9 mouse cellular contexts compared by ENCODE assay signal in the genomic region with DNA sequence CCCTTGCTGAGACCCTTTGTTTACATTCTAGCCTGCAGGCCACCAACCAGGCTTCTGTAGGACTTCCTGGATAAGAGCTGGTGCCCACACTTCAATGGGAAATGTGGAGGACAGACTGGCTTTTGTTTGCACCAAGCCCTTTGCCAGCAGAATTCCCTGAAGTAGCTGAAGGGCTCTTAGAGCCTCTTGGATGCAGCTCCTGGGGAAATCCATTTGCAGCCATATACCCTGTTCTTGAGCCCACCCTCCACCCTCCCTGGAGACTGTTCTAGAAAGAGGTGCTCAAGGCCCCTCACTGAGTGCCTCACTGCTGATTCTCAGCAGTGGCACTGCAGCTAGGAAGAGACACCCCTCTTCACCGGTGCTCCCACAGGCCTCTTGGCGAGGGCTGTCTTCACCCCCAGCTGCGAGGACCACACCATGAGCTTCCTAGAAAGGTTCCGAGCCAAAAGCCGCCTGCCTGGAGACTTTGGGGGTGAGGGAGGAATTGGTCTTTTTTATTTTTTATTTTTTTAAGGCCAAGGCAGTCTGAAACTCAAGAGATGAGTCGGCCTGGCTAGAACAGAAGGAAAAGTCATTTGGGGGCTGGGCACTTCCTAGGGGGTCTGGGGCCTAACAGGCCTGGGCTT. TPM values are rescaled to one million over a fixed set of nuclear protein-coding genes. Genes with fewer than 3 reads are reported as not detected.
A peak's percentile ranks its signal among the peaks of the same experiment; 100 is the strongest.
DNase-seq lines count a peak whose midpoint lies in the region; ATAC-seq lines count a peak whose summit lies in the region.
"Had no signal": no experiment of that assay in that cellular context is flagged by ENCODE, and none has a peak within 500 bp of the region (broad histone marks: within the 10 kb centered on the region; RNA-seq: fewer than 3 reads in every experiment).

No protein-coding gene starts in this region.

- 65% methylated on average over 6 of the region's 6 CpGs for WGBS in heart, embryonic 15.5 days
- 76% methylated on average over 6 of the region's 6 CpGs for WGBS in hindbrain, embryonic 12.5 days
- 23% methylated on average over 6 of the region's 6 CpGs for WGBS in lung, embryonic 15.5 days

- no peak overlapping the region for H3K4me2 ChIP-seq in heart, embryonic 15.5 days
- no peak overlapping the region for H3K4me2 ChIP-seq in hindbrain, embryonic 12.5 days (replicated peaks)
- no peak overlapping the region for H3K4me2 ChIP-seq in lung, embryonic 15.5 days

- H3K4me3 ChIP-seq in heart, embryonic 15.5 days: no peak overlapping the region
- H3K4me3 ChIP-seq in hindbrain, embryonic 12.5 days: no peak overlapping the region
- no peak overlapping the region for H3K4me3 ChIP-seq in lung, embryonic 15.5 days

- H3K9me3 ChIP-seq in heart, embryonic 15.5 days (replicated peaks): no peaks in the 10 kb centered on the region
- H3K9me3 ChIP-seq in hindbrain, embryonic 12.5 days (replicated peaks): no peaks in the 10 kb centered on the region
- no peaks in the 10 kb centered on the region for H3K9me3 ChIP-seq in lung, embryonic 15.5 days

- DNase-seq in heart, adult 18-20 months: no peak
- DNase-seq in NIH3T3 (ENCODE audit: low read depth): peak; percentile 71
- DNase-seq in adrenal gland, adult 18-20 months (ENCODE audit: low spot score in 2 of 2): no peak
- no peak for DNase-seq in layer of hippocampus, postnatal 10 days (ENCODE audit: low spot score in 2 of 2)
- no peak for DNase-seq in cerebellum, postnatal 14 days
- DNase-seq: adrenal gland, postnatal 25 days had no signal

- H3K27me3 ChIP-seq in heart, embryonic 15.5 days: no peaks in the 10 kb centered on the region
- H3K27me3 ChIP-seq in hindbrain, embryonic 12.5 days: no peaks in the 10 kb centered on the region
- no peaks in the 10 kb centered on the region for H3K27me3 ChIP-seq in lung, embryonic 15.5 days

- peak overlapping the region; percentile 37 for H3K27ac ChIP-seq in heart, embryonic 15.5 days
- H3K27ac ChIP-seq in hindbrain, embryonic 12.5 days: peak overlapping the region; percentile 35; the same call in 1 of the 2 replicates
- peak overlapping the region; percentile 96 for H3K27ac ChIP-seq in lung, embryonic 15.5 days

- no peak overlapping the region for H3K9ac ChIP-seq in heart, embryonic 15.5 days
- H3K9ac ChIP-seq in hindbrain, embryonic 12.5 days: no peak overlapping the region
- H3K9ac ChIP-seq in lung, embryonic 15.5 days: 0 out of 2 replicates have a peak overlapping the region, but pooled peaks have one; percentile 23

- no peak for ATAC-seq in heart, embryonic 15.5 days (replicated peaks; ENCODE audit: insufficient number of reproducible peaks, insufficient read depth, low FRiP score, low read depth)
- ATAC-seq in hindbrain, embryonic 12.5 days (ENCODE audit: low FRiP score): no peak
- ATAC-seq in lung, embryonic 15.5 days (ENCODE audit: borderline replicate concordance, extremely low read depth, low FRiP score, low TSS enrichment): peak; percentile 52; the same call in 1 of the 2 replicates

- peaks cover 36% of the 10 kb centered on the region for H3K4me1 ChIP-seq in heart, embryonic 15.5 days (replicated peaks)
- H3K4me1 ChIP-seq in hindbrain, embryonic 12.5 days: peaks cover 27% of the 10 kb centered on the region
- peaks cover 56% of the 10 kb centered on the region for H3K4me1 ChIP-seq in lung, embryonic 15.5 days

- H3K36me3 ChIP-seq in heart, embryonic 15.5 days: peaks cover 50% of the 10 kb centered on the region
- peaks cover 74% of the 10 kb centered on the region for H3K36me3 ChIP-seq in hindbrain, embryonic 12.5 days
- H3K36me3 ChIP-seq in lung, embryonic 15.5 days: peaks cover 48% of the 10 kb centered on the region

RNA-seq across cellular contexts. Expression of a gene that starts 14.8 kb away (rescaled TPM):
- polyA plus RNA-seq in heart, embryonic 15.5 days (2015; fragmentation: Nextera tagmentation; extraction: Ambion mirVana): 28.0 and 37.7 TPM in 2 replicates
- 1 to 10 TPM; 8.8 to 9.5 TPM for total RNA-seq in heart, adult 18-20 months (2021)
- polyA plus RNA-seq in hindbrain, embryonic 12.5 days (2016; fragmentation: Nextera tagmentation; extraction: Ambion mirVana): 35.4 and 40.0 TPM in 2 replicates
- 95.9 and 101 TPM in 2 replicates for polyA plus RNA-seq in lung, embryonic 15.5 days (2015; fragmentation: Nextera tagmentation; extraction: Ambion mirVana)
- 10 to 100 TPM; 13.3 to 13.8 TPM for total RNA-seq in adrenal gland, adult 18-20 months (2021)
- total RNA-seq in layer of hippocampus, postnatal 10 days (2021): 10 to 100 TPM in 1 of 2 experiments, 1 to 10 TPM in 1; 6.7 to 10.4 TPM

RNA-seq across cellular contexts. Expression of a gene that starts 29.0 kb away (rescaled TPM):
- polyA plus RNA-seq in heart, embryonic 15.5 days (2015; fragmentation: Nextera tagmentation; extraction: Ambion mirVana): 20.6 and 27.2 TPM in 2 replicates
- 10 to 100 TPM; 41.4 to 52.6 TPM for total RNA-seq in heart, adult 18-20 months (2021)
- 49.4 and 51.0 TPM in 2 replicates for polyA plus RNA-seq in hindbrain, embryonic 12.5 days (2016; fragmentation: Nextera tagmentation; extraction: Ambion mirVana)
- 37.8 and 40.7 TPM in 2 replicates for polyA plus RNA-seq in lung, embryonic 15.5 days (2015; fragmentation: Nextera tagmentation; extraction: Ambion mirVana)
- 10 to 100 TPM; 63.0 to 77.6 TPM for total RNA-seq in adrenal gland, adult 18-20 months (2021)
- total RNA-seq in layer of hippocampus, postnatal 10 days (2021): 10 to 100 TPM; 19.7 to 20.7 TPM

RNA-seq across cellular contexts. Expression of a gene that starts 30.5 kb away (rescaled TPM):
- 3.3 and 4.1 TPM in 2 replicates for polyA plus RNA-seq in heart, embryonic 15.5 days (2015; fragmentation: Nextera tagmentation; extraction: Ambion mirVana)
- total RNA-seq in heart, adult 18-20 months (2021): 1 to 10 TPM; 1.3 to 2.4 TPM
- 3.7 and 5.3 TPM in 2 replicates for polyA plus RNA-seq in hindbrain, embryonic 12.5 days (2016; fragmentation: Nextera tagmentation; extraction: Ambion mirVana)
- 7.2 and 9.4 TPM in 2 replicates for polyA plus RNA-seq in lung, embryonic 15.5 days (2015; fragmentation: Nextera tagmentation; extraction: Ambion mirVana)
- 1 to 10 TPM; 2.8 to 2.9 TPM for total RNA-seq in adrenal gland, adult 18-20 months (2021)
- total RNA-seq in layer of hippocampus, postnatal 10 days (2021): 1 to 10 TPM; 1.0 to 1.1 TPM

RNA-seq across cellular contexts. Expression of a gene that starts 36.3 kb away (rescaled TPM):
- 42.2 and 43.2 TPM in 2 replicates for polyA plus RNA-seq in heart, embryonic 15.5 days (2015; fragmentation: Nextera tagmentation; extraction: Ambion mirVana)
- 10 to 100 TPM; 13.3 to 15.3 TPM for total RNA-seq in heart, adult 18-20 months (2021)
- polyA plus RNA-seq in hindbrain, embryonic 12.5 days (2016; fragmentation: Nextera tagmentation; extraction: Ambion mirVana): 37.7 and 39.6 TPM in 2 replicates
- 50.3 and 54.1 TPM in 2 replicates for polyA plus RNA-seq in lung, embryonic 15.5 days (2015; fragmentation: Nextera tagmentation; extraction: Ambion mirVana)
- total RNA-seq in adrenal gland, adult 18-20 months (2021): 10 to 100 TPM; 18.7 to 25.2 TPM
- total RNA-seq in layer of hippocampus, postnatal 10 days (2021): 10 to 100 TPM; 15.6 TPM

Comparison
In these comparisons a context has a peak if more than half of its experiments do, and no peak if none do; other contexts are left out.
1. H3K27ac ChIP-seq: peak in every context shown above with its lines; median percentile 96 in lung, embryonic 15.5 days; 37 in heart, embryonic 15.5 days; 35 in hindbrain, embryonic 12.5 days.